Mouse (Mus musculus) forebrain, embryonic 16.5 days (tissue): Measurements from ENCODE around the gene Pcolce2. TPM values are rescaled to one million over a fixed set of nuclear protein-coding genes. Genes with fewer than 3 reads are reported as not detected.

ENCODE experiments used
- ATAC-seq: fragments of 200-750 bp; cut with Nextera tagmentation; 2 replicates; pipeline ENCODE4 v1.8.0; 2017; ENCODE audit warnings: mild to moderate bottlenecking, moderate library complexity
- H3K27ac ChIP-seq: fragments of 300-500 bp; sonication (generic); 2 replicates; pipeline ENCODE4 v1.5.1; 2014; ENCODE audit warnings: low read length, control low read depth
- H3K27me3 ChIP-seq: fragments of 300-500 bp; sonication (generic); replicated peaks from 2 replicates; pipeline ENCODE4 v1.6.1; 2014; ENCODE audit warnings: low read length; ENCODE audit not compliant: control insufficient read depth, insufficient read depth
- H3K36me3 ChIP-seq: fragments of 300-500 bp; sonication (generic); 2 replicates; pipeline ENCODE4 v1.6.1; 2014; ENCODE audit not compliant: control insufficient read depth, insufficient read depth
- H3K4me1 ChIP-seq: fragments of 300-500 bp; sonication (generic); replicated peaks from 2 replicates; pipeline ENCODE4 v1.6.1; 2014; ENCODE audit warnings: low read length; ENCODE audit not compliant: control insufficient read depth, insufficient read depth
- H3K4me2 ChIP-seq: fragments of 300-500 bp; sonication (generic); 2 replicates; pipeline ENCODE4 v1.6.1; 2014; ENCODE audit warnings: mild to moderate bottlenecking, low read length, control low read depth
- H3K4me3 ChIP-seq: fragments of 300-500 bp; sonication (generic); replicated peaks from 2 replicates; pipeline ENCODE4 v1.5.1; 2014; ENCODE audit warnings: mild to moderate bottlenecking, low read length, control low read depth
- H3K9ac ChIP-seq: fragments of 300-500 bp; sonication (generic); replicated peaks from 2 replicates; pipeline ENCODE4 v1.6.1; 2014; ENCODE audit warnings: low read depth, low read length, control low read depth
- H3K9me3 ChIP-seq: fragments of 300-500 bp; sonication (generic); 2 replicates; pipeline ENCODE4 v1.6.1; 2016; ENCODE audit warnings: low read length; ENCODE audit not compliant: control insufficient read depth
- WGBS: fragments of 180-500 bp; shearing (Covaris S2); extraction: QIAGEN DNeasy Blood & Tissue Kit; methylation state at CpG from one replicate; pipeline ENCODE4 v1.1.7; 2014; 5-methylcytosine and 5-hydroxymethylcytosine counted together
- polyA plus RNA-seq: library from polyadenylated mRNA; unstranded; fragments of >200 nt; fragmentation: Nextera tagmentation; extraction: Ambion mirVana; gene quantifications from 2 replicates; pipeline ENCODE4 v1.2.1, GENCODE M21; 2015

The Pcolce2 gene
- polyA plus RNA-seq, 1 experiment from 2014 or later, result 1.7 TPM

GRCm38 (mm10) chr9:95694526-95694925, 57.1 kb downstream of the Pcolce2 start:
- H3K4me1 ChIP-seq, result no peaks in the 10 kb centered on the region
- H3K4me3 ChIP-seq, result no peak overlapping the region
- no peak overlapping the region for H3K9ac ChIP-seq
- no peaks in the 10 kb centered on the region for H3K27me3 ChIP-seq
- WGBS, result 85% methylated on average over 12 of the region's 12 CpGs
- H3K36me3 ChIP-seq, result no peaks in the 10 kb centered on the region
- H3K4me2 ChIP-seq, result no peak overlapping the region
- H3K27ac ChIP-seq, result no peak overlapping the region
- 0 out of 2 replicates have a peak, but pooled peaks cover 2% of the 10 kb centered on the region for H3K9me3 ChIP-seq
- no peak for ATAC-seq

- H3K4me3 ChIP-seq, result no peak overlapping the region
- no peak overlapping the region for H3K4me2 ChIP-seq
- H3K27me3 ChIP-seq, result no peaks in the 10 kb centered on the region
- H3K9ac ChIP-seq, result no peak overlapping the region
- H3K4me1 ChIP-seq, result no peaks in the 10 kb centered on the region
- ATAC-seq, result no peak
- H3K27ac ChIP-seq, result no peak overlapping the region
- H3K36me3 ChIP-seq, result no peaks in the 10 kb centered on the region
- WGBS, result 92% methylated on average over 15 of the region's 15 CpGs
- H3K9me3 ChIP-seq, result 0 out of 2 replicates have a peak, but pooled peaks cover 2% of the 10 kb centered on the region
Measured at GRCm38 (mm10) chr9:95695023-95695422, 57.6 kb downstream of the Pcolce2 start.

GRCm38 (mm10) chr9:95696581-95696980, 59.2 kb downstream of the Pcolce2 start:
- WGBS, result 83% methylated on average over 6 of the region's 6 CpGs
- Histone ChIP-seq H3K9ac (no peak overlapping the region), H3K4me2 (no peak overlapping the region), H3K4me1 (no peaks in the 10 kb centered on the region), H3K36me3 (no peaks in the 10 kb centered on the region), H3K27ac (no peak overlapping the region), H3K9me3 (0 out of 2 replicates have a peak, but pooled peaks cover 2% of the 10 kb centered on the region), H3K27me3 (no peaks in the 10 kb centered on the region), H3K4me3 (no peak overlapping the region)
- no peak for ATAC-seq

GRCm38 (mm10) chr9:95697808-95698207, 60.4 kb downstream of the Pcolce2 start:
- Histone ChIP-seq H3K9me3 (0 out of 2 replicates have a peak, but pooled peaks cover 2% of the 10 kb centered on the region), H3K4me3 (no peak overlapping the region), H3K4me1 (no peaks in the 10 kb centered on the region), H3K27ac (no peak overlapping the region), H3K36me3 (no peaks in the 10 kb centered on the region), H3K9ac (no peak overlapping the region), H3K4me2 (no peak overlapping the region), H3K27me3 (no peaks in the 10 kb centered on the region)
- no peak for ATAC-seq
- WGBS, result 56% methylated on average over 2 of the region's 2 CpGs

DNA sequence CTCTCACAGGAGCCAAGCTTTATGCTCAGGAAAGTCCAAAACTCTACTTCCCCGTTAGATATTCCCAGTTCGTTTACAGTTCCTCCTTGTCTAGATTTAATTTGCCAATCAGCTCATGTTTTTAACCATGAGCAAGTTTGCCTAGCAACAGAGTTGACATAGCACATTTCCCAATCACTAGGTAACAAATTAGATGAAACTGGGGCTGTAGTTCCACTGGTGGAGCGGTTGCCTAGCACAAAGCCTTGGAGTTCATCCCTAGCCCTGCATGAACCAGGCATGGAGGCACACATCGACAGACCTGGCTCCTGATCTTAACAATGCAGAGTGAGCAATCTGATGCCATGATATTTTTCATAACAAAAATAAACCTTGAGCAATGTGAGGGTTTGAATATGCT, 61.9 kb downstream of the Pcolce2 start:
- Histone ChIP-seq H3K9me3 (0 out of 2 replicates have a peak, but pooled peaks cover 2% of the 10 kb centered on the region), H3K4me2 (no peak overlapping the region), H3K4me1 (no peaks in the 10 kb centered on the region), H3K36me3 (no peaks in the 10 kb centered on the region), H3K27me3 (no peaks in the 10 kb centered on the region), H3K9ac (no peak overlapping the region), H3K4me3 (no peak overlapping the region), H3K27ac (no peak overlapping the region)
- no peak; the same call in 1 of the 2 replicates for ATAC-seq
- 52% methylated on average over 4 of the region's 4 CpGs for WGBS

GRCm38 (mm10) chr9:95704078-95704477, 66.7 kb downstream of the Pcolce2 start:
- no peaks in the 10 kb centered on the region for H3K27me3 ChIP-seq
- H3K36me3 ChIP-seq, result peaks cover 4% of the 10 kb centered on the region; the same call in 1 of the 2 replicates
- H3K4me1 ChIP-seq, result no peaks in the 10 kb centered on the region
- no peaks in the 10 kb centered on the region for H3K9me3 ChIP-seq
- ATAC-seq, result no peak
- no peak overlapping the region for H3K4me2 ChIP-seq
- no peak overlapping the region for H3K9ac ChIP-seq
- no peak overlapping the region for H3K27ac ChIP-seq
- 85% methylated on average over 3 of the region's 3 CpGs for WGBS
- H3K4me3 ChIP-seq, result no peak overlapping the region

- 77% methylated on average over 5 of the region's 5 CpGs for WGBS
- no peak overlapping the region for H3K4me3 ChIP-seq
Measured at GRCm38 (mm10) chr9:95705371-95705770, 68.0 kb downstream of the Pcolce2 start.

GRCm38 (mm10) chr9:95708943-95709342, 71.5 kb downstream of the Pcolce2 start:
- no peaks in the 10 kb centered on the region for H3K4me1 ChIP-seq
- no peak overlapping the region for H3K4me2 ChIP-seq
- no peaks in the 10 kb centered on the region for H3K27me3 ChIP-seq
- no peak overlapping the region for H3K27ac ChIP-seq
- no peak overlapping the region for H3K9ac ChIP-seq
- H3K9me3 ChIP-seq, result no peaks in the 10 kb centered on the region
- no peak for ATAC-seq
- no peak overlapping the region for H3K4me3 ChIP-seq
- peaks cover 4% of the 10 kb centered on the region; the same call in 1 of the 2 replicates for H3K36me3 ChIP-seq

More at GRCm38 (mm10) chr9:95705371-95705770, 68.0 kb downstream of the Pcolce2 start:
- H3K9me3 ChIP-seq, result no peaks in the 10 kb centered on the region
- H3K27me3 ChIP-seq, result no peaks in the 10 kb centered on the region
- no peak overlapping the region for H3K27ac ChIP-seq
- H3K4me1 ChIP-seq, result no peaks in the 10 kb centered on the region
- peaks cover 4% of the 10 kb centered on the region; the same call in 1 of the 2 replicates for H3K36me3 ChIP-seq
- ATAC-seq, result no peak
- no peak overlapping the region for H3K4me2 ChIP-seq
- no peak overlapping the region for H3K9ac ChIP-seq

DNA sequence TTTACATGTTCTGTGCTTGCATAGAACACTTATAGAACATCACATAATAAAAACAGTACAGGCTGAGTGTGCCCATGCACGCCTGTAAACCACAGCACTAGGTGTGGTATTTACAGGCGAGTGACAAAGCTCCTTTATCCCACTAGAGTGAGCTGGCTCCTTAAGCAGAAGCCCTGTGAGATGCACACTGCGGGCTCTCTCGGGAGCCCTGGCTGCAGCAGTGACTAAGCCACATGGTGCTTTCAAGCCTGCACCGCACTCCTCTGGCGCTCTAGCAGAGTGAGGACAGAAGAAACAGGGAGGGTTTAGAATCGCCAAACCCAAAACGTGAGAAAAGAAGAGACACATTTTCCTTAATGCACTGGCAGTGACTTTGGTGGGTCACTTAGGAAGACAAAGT, 75.2 kb downstream of the Pcolce2 start:
- Histone ChIP-seq H3K36me3 (peaks cover 2% of the 10 kb centered on the region; the same call in 1 of the 2 replicates), H3K4me1 (no peaks in the 10 kb centered on the region), H3K27ac (no peak overlapping the region), H3K27me3 (no peaks in the 10 kb centered on the region), H3K9ac (no peak overlapping the region), H3K4me2 (no peak overlapping the region), H3K9me3 (no peaks in the 10 kb centered on the region), H3K4me3 (no peak overlapping the region)
- no peak for ATAC-seq
- WGBS, result 31% methylated on average over 8 of the region's 8 CpGs

DNA sequence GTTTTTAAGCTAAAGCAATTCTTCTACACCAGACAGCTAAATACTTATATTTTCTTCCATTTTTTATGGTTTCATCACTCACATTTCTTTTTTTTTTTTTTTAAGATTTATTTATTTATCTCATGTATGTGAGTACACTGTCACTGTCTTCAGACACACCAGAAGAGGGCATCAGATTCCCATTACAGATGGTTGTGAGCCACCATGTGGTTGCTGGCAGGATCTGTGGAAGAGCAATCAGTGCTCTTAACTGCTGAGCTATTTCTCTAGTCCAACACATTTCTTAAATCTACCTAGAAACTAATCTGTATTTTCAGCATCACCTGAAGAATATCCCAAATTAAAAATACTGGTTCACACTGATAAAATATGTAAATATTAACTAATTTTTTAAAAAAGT, 98.8 kb downstream of the Pcolce2 start:
- H3K4me3 ChIP-seq, result no peak overlapping the region

More for the DNA sequence above, 98.8 kb downstream of the Pcolce2 start:
- Histone ChIP-seq H3K27me3 (no peaks in the 10 kb centered on the region), H3K4me1 (no peaks in the 10 kb centered on the region), H3K4me2 (no peak overlapping the region), H3K9ac (no peak overlapping the region), H3K36me3 (peaks cover 3% of the 10 kb centered on the region), H3K27ac (no peak overlapping the region), H3K9me3 (no peaks in the 10 kb centered on the region)
- no peak for ATAC-seq
